Mouse (Mus musculus) midbrain, embryonic 10.5 days (tissue): Measurements from ENCODE around the gene Nudt8. TPM values are rescaled to one million over a fixed set of nuclear protein-coding genes. Genes with fewer than 3 reads are reported as not detected.
A peak's percentile ranks its signal among the peaks of the same experiment; 100 is the strongest.
"Not testable (repeated sequence)": the region's sequence is repeated elsewhere in the genome, so short reads cannot be mapped to it uniquely, and the experiment has no call there.

Experiments
- DNase-seq: peaks from one replicate; pipeline ENCODE4 v3.0.0-alpha.2; 2017; ENCODE audit warnings: low spot score
- H3K27ac ChIP-seq: fragments of 300-500 bp; sonication (generic); replicated peaks from 2 replicates; pipeline ENCODE4 v1.5.1; 2016; ENCODE audit warnings: mild to moderate bottlenecking
- H3K27me3 ChIP-seq: fragments of 300-500 bp; sonication (generic); 2 replicates; pipeline ENCODE4 v1.6.1; 2016; ENCODE audit warnings: low read depth, mild to moderate bottlenecking; ENCODE audit not compliant: poor library complexity, severe bottlenecking
- H3K36me3 ChIP-seq: fragments of 300-500 bp; sonication (generic); 2 replicates; pipeline ENCODE4 v1.6.1; 2016; ENCODE audit warnings: mild to moderate bottlenecking, moderate library complexity
- H3K4me1 ChIP-seq: fragments of 300-500 bp; sonication (generic); 2 replicates; pipeline ENCODE4 v1.6.1; 2016
- H3K4me3 ChIP-seq: fragments of 300-500 bp; sonication (generic); 2 replicates; pipeline ENCODE4 v1.5.1; 2016; ENCODE audit warnings: mild to moderate bottlenecking, moderate library complexity
- H3K9me3 ChIP-seq: fragments of 300-500 bp; sonication (generic); replicated peaks from 2 replicates; pipeline ENCODE4 v1.6.1; 2016; ENCODE audit warnings: mild to moderate bottlenecking
- WGBS: fragments of 180-500 bp; shearing (Covaris S2); methylation state at CpG from one replicate; pipeline ENCODE4 v1.1.7; 2016; 5-methylcytosine and 5-hydroxymethylcytosine counted together
- polyA plus RNA-seq: library from polyadenylated mRNA; unstranded; fragments of >200 nt; fragmentation: Nextera tagmentation; extraction: Ambion mirVana; gene quantifications from 2 replicates; pipeline ENCODE4 v1.2.1, GENCODE M21; 2016

Nudt8 gene
- polyA plus RNA-seq = 20.2 and 21.5 TPM in 2 replicates

- H3K36me3 ChIP-seq = peaks cover 4% of the 10 kb centered on the region
- H3K27me3 ChIP-seq = peaks cover 14% of the 10 kb centered on the region
- peaks cover 32% of the 10 kb centered on the region for H3K4me1 ChIP-seq
- H3K27ac ChIP-seq = peak within 1 kb of the TSS; percentile 92
- WGBS = under 1% methylated on average over 64 of the region's 64 CpGs
- H3K4me3 ChIP-seq = peak within 1 kb of the TSS; percentile 86
- H3K9me3 ChIP-seq = no peaks in the 10 kb centered on the region
- DNase-seq = peak; percentile 97
Observed at GRCm38 (mm10) chr19:4000119-4000900, at the start of gene Nudt8, which contains the start of gene Gm49405. Gene Nudt8 (plus strand): TSS chr19:4000580. Gene Gm49405 (plus strand): TSS chr19:4000626.

GRCm38 (mm10) chr19:3951461-3951860 lies 48.9 kb upstream of the Nudt8 start:
- Histone ChIP-seq H3K9me3 (no peaks in the 10 kb centered on the region), H3K27me3 (no peaks in the 10 kb centered on the region), H3K27ac (no peak overlapping the region), H3K36me3 (no peaks in the 10 kb centered on the region), H3K4me1 (0 out of 2 replicates have a peak, but pooled peaks cover 3% of the 10 kb centered on the region), H3K4me3 (no peak overlapping the region)
- DNase-seq = no peak

DNA sequence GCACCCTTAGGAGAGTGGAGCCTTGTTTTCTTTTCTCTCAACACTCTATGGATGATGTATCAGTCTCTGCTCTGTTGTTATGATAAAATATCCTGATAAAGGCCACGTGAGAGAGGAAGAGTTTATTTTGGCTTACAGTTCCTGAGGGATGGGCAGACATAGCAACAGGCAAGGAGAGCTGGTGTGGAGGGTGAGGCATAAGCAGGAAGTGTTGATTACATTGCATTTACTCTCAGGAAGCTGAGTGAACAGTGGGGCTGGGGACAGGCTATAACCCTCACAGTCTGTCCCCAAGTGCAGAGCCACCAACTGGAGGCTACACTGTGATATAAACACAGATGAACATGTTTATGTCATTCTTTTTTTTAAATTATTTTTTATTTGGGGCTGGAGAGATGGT lies 48.3 kb upstream of the Nudt8 start:
- DNase-seq = no peak
- Histone ChIP-seq H3K4me1 (0 out of 2 replicates have a peak, but pooled peaks cover 3% of the 10 kb centered on the region), H3K4me3 (no peak overlapping the region), H3K27ac (no peak overlapping the region), H3K27me3 (no peaks in the 10 kb centered on the region), H3K9me3 (no peaks in the 10 kb centered on the region), H3K36me3 (no peaks in the 10 kb centered on the region)
- WGBS = 68% methylated on average over 1 of the region's 1 CpGs

DNA sequence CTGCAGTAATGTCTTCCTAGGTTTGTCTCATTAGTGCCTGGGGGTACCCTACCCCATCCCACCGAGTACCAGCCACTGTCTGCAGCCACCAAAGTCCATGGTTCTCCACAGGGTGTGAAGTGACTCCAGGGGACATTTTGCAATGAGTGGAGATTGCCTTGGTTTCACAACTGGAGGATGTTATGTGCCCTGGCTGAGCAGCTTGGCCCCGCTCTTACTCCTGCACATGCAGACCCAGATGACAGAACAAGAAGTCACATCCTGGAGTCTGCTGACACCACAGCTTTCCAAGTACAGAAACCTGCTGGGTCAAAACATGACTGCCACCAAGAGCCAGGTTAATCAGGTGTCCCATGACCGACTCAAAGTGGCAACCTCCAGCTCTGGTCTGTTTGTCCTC lies 45.3 kb upstream of the Nudt8 start:
- Histone ChIP-seq H3K27ac (no peak overlapping the region), H3K36me3 (no peaks in the 10 kb centered on the region), H3K4me1 (no peaks in the 10 kb centered on the region), H3K9me3 (no peaks in the 10 kb centered on the region), H3K4me3 (no peak overlapping the region), H3K27me3 (no peaks in the 10 kb centered on the region)
- DNase-seq = no peak
- WGBS = 84% methylated on average over 3 of the region's 3 CpGs

DNA sequence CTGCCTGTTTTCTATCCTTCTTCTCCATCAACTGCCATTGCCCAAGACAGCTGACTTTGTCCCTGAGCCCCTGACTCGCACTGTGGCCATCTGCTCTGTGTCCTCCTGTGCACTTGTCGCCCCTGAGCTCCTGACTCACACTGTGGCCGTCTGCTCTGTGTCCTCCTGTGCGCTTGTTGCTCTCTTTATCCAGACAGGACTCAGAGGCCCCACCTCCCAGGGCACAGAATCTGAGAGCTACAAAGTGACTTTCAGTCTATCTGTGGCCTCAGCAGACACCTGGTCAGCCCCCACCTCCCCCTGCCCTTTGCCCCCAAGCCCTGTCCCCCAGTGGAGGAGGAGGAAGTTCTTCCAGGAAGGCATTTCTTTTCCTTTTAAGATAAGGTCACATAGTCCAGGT lies 44.6 kb upstream of the Nudt8 start:
- H3K4me3 ChIP-seq = no peak overlapping the region
- H3K27me3 ChIP-seq = no peaks in the 10 kb centered on the region
- H3K36me3 ChIP-seq = no peaks in the 10 kb centered on the region
- DNase-seq = no peak
- WGBS = 68% methylated on average over 4 of the region's 4 CpGs
- H3K4me1 ChIP-seq = no peaks in the 10 kb centered on the region
- no peak overlapping the region for H3K27ac ChIP-seq
- no peaks in the 10 kb centered on the region for H3K9me3 ChIP-seq

- not testable (repeated sequence) for H3K4me3 ChIP-seq, H3K27me3 ChIP-seq, H3K27ac ChIP-seq, H3K4me1 ChIP-seq, H3K9me3 ChIP-seq, H3K36me3 ChIP-seq, DNase-seq
- 86% methylated on average over 5 of the region's 5 CpGs for WGBS
Observed at GRCm38 (mm10) chr19:3957296-3958036, 42.9 kb upstream of the Nudt8 start.

DNA sequence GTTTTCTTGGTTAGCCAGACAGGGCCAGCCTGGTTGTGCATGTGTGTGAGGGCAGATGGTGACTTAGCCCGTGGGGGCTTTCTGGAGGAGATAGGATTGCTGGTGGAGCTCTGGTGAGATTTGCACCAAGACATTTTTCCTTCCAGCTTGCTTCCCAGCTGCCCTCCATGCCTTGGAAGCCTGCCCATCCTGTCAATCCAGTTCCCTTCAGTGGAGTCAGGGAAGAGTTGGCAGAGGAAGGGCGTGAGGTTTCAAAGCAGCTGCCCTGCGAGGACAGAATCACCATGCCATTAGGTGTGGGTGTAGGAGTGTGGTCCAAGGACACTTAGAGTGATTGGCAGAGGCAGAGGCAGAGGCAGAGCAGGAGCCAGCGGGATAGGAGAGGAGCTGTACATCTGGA lies 41.9 kb upstream of the Nudt8 start, which contains the start of gene Aldh3b3:
TSS of gene Aldh3b3 (plus strand) at position 176 of the 400 bp plus-strand sequence.
- no peaks in the 10 kb centered on the region for H3K4me1 ChIP-seq
- no peak within 1 kb of the TSS for H3K27ac ChIP-seq
- no peak within 1 kb of the TSS for H3K4me3 ChIP-seq
- H3K27me3 ChIP-seq = no peaks in the 10 kb centered on the region
- H3K36me3 ChIP-seq = no peaks in the 10 kb centered on the region
- 87% methylated on average over 4 of the region's 4 CpGs for WGBS
- no peak for DNase-seq
- H3K9me3 ChIP-seq = no peaks in the 10 kb centered on the region

DNA sequence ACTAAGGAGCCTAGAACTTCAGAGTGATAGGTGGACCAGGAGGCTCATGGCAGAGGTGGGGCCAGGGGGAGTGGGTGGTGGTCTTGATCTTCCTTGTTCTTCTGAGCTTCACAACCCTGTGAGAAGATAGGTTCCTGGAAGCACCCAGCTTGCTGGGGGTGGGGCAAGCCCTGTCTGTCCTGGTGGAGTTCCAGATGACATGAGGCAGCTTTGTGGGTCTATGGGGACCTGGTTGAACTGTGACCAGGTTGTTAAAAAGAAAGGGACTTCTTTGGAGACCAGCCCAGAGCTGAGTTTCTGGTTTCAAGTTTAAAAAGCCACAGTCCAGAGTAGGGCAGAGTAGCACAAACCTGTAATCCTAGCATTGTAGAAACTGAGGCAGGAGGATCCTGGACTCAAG lies 41.4 kb upstream of the Nudt8 start:
- DNase-seq = no peak
- no peak overlapping the region for H3K4me3 ChIP-seq

GRCm38 (mm10) chr19:3960211-3960610 lies 40.2 kb upstream of the Nudt8 start:
- Histone ChIP-seq H3K27me3 (no peaks in the 10 kb centered on the region), H3K9me3 (no peaks in the 10 kb centered on the region), H3K4me3 (no peak overlapping the region), H3K27ac (no peak overlapping the region), H3K4me1 (no peaks in the 10 kb centered on the region), H3K36me3 (no peaks in the 10 kb centered on the region)
- DNase-seq = no peak
- 90% methylated on average over 5 of the region's 5 CpGs for whole genome bisulfite sequencing

More for the DNA sequence above, 41.4 kb upstream of the Nudt8 start:
- Histone ChIP-seq H3K4me1 (no peaks in the 10 kb centered on the region), H3K27ac (no peak overlapping the region), H3K9me3 (no peaks in the 10 kb centered on the region), H3K36me3 (no peaks in the 10 kb centered on the region), H3K27me3 (no peaks in the 10 kb centered on the region)

DNA sequence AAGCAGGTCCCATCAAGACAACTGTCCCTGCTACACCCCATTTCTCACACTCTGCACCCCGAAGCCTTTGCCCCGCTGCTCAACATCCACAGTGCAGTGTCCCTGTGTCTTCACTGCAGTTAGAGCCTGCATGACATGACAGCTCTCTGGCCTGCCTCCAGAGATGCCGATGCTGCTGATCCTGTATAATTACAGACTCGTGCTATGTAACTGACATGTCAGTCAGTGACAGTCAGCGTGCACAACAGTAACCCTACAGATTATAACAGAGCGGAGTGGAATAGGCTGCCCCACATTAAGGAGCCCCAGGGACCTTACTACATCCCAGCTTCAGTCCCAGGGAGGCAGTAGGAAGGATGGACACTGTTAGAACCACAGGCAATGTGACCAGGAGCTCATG lies 38.6 kb upstream of the Nudt8 start:
- not testable (repeated sequence) for H3K36me3 ChIP-seq, H3K4me1 ChIP-seq, DNase-seq, H3K27me3 ChIP-seq, H3K27ac ChIP-seq, H3K9me3 ChIP-seq, H3K4me3 ChIP-seq
- WGBS = 94% methylated on average over 6 of the region's 6 CpGs

- Histone ChIP-seq H3K27ac (no peak overlapping the region), H3K27me3 (no peaks in the 10 kb centered on the region), H3K4me1 (0 out of 2 replicates have a peak, but pooled peaks cover 3% of the 10 kb centered on the region), H3K9me3 (no peaks in the 10 kb centered on the region), H3K36me3 (no peaks in the 10 kb centered on the region), H3K4me3 (no peak overlapping the region)
- 20% methylated on average over 2 of the region's 2 CpGs for WGBS
- DNase-seq = no peak
Observed at GRCm38 (mm10) chr19:3962469-3962868, 37.9 kb upstream of the Nudt8 start.

DNA sequence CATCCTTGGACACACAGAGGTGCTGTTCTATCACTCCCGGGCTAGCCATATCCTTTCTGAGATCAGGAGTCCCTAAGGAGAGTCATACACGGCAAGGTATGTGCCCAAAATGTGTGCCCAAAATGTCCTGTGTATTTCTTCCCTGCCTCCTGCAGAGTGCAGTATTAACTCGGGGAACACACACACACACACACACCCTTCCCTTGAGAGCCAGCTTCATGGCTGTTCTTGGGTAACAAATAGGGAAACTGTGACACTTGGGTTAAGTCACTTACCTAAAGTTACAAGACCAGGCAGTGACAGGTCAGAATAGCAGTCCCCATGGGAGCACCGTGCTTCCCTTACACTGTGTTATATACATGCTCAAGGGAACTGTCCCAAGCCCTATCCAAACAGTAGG lies 36.4 kb upstream of the Nudt8 start:
- Histone ChIP-seq H3K4me3 (no peak overlapping the region), H3K27me3 (no peaks in the 10 kb centered on the region), H3K4me1 (0 out of 2 replicates have a peak, but pooled peaks cover 7% of the 10 kb centered on the region), H3K36me3 (no peaks in the 10 kb centered on the region), H3K9me3 (no peaks in the 10 kb centered on the region), H3K27ac (no peak overlapping the region)
- WGBS = 77% methylated on average over 4 of the region's 4 CpGs
- DNase-seq = no peak
